Mouse (Mus musculus): ENCODE measurements around the gene Dnajc1.

Gene Dnajc1

DNA sequence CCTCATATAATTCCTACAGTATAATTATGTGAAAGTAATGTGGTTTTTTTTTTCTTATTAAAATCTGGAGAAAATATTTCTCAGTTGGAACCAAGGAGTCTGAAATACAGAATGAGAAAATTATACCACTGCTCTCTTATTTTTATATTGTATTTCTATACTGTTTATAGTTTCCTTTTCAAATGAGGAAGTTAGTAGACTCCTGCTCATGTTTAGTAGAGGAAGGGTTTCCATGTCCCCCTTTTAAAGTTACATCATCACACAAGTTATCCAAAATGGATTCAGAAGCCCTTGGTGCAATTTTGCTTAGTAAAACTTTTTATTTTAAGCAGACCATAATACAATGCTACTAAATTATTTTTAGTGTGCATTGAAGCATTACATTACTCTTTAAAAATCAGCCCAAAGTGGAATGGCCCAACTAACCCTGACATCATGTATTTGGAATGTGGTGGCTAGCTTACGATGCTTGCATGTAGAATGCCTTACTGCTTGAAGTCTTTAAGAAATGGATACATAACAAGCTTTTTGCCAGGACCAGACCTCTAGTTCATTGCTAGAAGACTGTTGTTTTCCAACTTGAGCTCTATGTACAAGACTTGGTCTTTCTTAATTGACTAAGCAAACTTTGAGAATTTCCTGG, 190.7 kb downstream of the Dnajc1 start:
- DNase-seq (ENCODE audit: low spot score in 2 of 2) = no peak

DNA sequence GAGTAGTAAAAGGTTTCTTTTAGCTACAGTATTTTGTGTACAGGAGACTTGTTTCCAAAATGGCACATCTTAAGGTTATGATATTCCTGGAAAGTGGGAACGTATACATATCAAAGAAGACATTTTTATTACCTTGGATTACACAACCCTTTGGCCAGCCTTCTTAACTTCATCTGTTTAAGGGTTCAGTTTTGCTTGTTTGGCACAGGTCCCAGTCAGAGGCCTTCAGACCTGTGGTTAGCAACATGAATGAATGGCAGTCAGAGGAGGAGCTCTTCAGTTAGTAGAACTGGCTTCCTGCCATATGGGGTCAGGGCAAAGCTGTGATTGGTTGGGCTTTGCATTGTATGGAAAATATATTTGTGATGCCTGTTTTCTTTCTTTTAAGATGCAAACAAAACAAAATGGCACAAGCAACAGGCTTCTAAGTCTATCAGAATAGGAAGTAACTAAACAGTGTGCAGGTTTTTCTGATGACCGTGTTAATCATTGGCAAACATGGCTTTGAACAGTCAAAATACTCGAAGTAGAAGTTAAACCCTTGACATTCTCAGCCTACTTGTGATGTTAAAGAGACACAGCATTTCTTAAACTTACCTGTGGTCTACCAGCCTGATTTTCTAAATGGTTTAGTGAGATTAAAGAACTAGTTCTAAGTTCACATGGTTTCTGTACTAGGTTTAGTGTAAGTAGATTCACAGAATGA, 196.8 kb downstream of the Dnajc1 start:
- no peak for DNase-seq (ENCODE audit: low spot score in 2 of 2)

DNA sequence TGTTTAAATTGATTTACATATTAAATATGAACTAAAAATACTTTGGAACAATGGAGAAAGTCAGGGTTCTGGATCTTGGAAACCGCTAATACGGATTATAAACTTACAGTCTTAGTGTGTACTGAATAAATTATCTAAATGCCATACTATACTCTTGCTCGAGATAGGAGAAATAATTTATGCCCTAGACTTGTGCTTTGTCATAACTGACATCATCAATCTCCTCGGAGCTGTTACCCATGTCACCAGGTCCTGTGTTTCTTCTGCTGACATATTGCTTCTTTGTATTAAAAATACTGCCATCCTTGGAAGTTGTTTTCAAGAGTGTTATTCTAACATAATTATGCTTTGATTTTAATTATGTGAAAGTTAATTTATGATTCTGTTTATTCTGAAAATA, 197.3 kb downstream of the Dnajc1 start:
- DNase-seq (ENCODE audit: low spot score in 2 of 2) = no peak

DNA sequence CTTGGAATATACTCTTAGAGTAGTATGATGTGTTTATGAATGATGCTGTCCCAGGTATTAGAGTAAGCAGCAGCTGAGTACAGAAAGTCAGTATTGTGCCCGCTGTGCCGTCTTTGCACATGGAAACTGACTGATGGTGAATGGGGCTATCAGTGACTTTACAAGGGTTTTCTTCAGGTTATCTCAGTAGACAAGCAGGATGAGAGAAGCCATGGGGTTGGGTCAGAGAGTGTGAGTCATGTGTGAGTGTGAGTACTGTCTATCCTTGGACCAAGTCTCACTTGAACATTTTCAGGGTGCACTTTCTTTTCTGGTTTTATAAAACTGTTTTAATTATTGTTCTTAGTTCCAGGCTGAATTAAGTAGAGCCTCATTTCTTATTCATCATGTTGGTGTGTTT, 204.3 kb downstream of the Dnajc1 start:
- DNase-seq (ENCODE audit: low spot score in 2 of 2) = no peak

DNA sequence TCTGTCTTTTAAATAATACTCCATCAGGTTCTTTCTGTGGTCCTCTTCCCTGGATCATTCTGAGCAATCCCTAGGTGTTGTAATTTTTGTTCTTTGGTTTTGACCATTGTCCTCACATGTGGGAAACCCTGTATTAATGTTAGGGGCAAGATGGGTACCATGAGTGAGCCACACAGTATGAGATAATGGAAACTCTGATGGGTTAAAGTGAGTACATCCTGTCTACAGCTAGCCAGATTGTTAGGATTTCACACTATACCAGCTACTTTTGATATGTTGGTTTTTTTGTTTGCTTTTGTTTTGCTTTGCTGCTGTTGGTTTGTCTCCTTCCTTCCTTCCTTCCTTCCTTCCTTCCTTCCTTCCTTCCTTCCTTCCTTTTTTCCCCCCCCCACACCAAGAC, 209.6 kb downstream of the Dnajc1 start:
- no peak for DNase-seq (ENCODE audit: low spot score in 2 of 2)

DNA sequence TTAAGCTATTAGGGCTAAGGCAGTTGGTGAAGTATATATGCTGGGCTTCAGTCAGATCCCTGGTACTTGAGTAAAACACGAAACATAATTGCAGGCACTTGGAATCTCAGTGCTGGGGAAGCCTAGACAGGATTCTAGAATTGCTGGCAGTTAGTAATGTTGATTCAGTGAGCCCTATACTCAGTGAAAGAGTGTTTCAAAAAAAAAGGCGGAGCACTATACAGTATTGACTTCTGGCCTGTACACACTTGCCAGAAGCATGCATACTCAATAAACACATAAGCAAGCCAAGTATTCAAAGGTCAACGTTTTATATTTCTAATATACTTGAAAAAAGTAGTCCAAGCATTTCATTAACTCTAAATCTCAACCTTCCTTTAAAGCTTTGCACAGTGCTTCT, 211.0 kb downstream of the Dnajc1 start:
- no peak for DNase-seq (ENCODE audit: low spot score in 2 of 2)

DNA sequence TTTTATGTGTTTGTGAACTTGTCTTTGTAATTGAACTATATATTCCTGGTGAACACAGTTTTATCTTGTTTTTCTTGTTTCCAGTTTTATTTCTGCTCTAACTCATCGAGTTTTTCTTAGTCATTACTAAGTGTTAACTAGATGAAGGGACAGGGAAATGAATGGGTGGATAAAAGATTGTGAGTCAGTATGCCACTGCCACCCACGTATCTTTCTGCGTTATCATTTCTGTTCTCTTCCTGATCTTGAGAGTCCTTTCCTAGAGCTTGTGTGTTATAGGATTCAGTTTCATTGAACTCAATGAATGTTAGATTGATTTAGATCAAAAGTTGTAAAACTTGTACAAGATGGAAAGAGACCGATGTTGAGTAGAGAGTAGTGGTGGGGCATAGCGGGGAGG, 212.3 kb downstream of the Dnajc1 start:
- no peak for DNase-seq (ENCODE audit: low spot score in 2 of 2)

DNA sequence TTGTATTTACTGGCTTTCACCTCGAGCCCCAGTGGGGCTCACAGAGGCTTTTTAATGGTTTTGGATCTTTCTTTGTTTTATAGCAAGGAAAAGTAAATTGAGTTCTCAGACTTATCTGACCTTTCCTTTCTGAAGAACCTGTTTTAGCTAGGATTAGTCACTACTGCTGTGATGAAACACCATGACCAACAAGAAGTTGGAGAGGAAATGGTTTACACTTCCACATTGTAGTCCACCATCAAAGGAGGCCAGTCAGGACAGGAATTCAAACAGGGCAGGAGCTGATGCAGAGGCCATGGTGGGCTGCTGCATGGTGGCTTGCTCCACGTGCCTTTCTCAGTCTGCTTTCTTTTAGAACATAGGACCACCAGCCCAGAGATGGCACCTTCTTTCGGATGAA, 216.4 kb downstream of the Dnajc1 start:
- DNase-seq (ENCODE audit: low spot score in 2 of 2) = no peak

DNA sequence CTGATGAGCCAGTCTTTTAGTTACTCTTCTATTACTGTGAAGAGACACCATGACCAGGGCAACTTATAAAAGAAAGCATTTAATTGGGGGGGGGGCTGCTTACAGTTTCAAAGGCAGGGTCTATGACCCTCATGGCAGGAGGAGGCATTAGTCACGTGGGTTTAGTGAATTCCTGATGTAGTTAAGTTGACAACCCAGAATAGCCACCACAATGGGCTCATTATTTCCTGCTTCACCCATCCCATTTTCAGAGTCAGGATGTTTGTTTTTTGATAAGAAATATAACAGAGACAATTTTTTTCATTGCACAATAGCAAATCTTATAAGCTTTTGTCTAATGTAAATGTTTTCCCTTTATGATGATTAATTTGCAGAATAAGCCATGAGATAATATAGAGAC, 217.4 kb downstream of the Dnajc1 start:
- no peak for DNase-seq (ENCODE audit: low spot score in 2 of 2)

DNA sequence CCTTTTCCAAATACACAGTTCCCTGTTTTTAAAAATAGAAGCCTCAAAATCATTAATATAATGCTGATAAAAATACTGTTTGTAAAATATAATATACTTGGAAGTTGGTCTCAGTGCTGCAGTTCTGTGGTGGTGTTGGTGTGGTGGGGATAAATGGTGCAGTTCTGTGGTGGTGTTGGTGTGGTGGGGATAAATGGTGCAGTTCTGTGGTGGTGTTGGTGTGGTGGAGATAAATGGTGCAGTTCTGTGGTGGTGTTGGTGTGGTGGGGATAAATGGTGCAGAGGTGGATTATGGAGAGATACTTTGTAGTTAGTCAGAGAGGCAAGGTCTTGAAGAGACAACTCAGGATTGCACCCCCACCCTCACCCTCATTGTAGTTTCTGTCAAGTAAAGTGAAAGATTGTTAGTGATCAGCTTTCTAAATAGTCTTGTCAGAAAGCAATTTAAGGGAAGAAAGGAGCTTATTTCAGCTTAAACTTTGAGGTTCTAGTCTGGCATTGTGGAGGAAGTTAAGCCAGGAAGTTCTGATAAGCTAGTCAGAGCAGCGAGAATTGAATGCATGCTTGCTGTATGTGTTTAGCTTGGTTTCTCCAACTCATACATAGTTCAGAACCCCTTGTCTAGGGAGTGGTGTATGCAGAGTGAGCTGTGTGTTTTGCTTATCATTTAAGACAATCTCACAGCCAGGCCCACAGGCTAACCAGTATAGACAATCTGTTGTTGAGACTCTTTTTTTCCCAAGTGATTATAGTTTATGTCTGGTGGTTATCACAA, 223.3 kb downstream of the Dnajc1 start:
- DNase-seq (ENCODE audit: low spot score in 2 of 2) = no peak

DNA sequence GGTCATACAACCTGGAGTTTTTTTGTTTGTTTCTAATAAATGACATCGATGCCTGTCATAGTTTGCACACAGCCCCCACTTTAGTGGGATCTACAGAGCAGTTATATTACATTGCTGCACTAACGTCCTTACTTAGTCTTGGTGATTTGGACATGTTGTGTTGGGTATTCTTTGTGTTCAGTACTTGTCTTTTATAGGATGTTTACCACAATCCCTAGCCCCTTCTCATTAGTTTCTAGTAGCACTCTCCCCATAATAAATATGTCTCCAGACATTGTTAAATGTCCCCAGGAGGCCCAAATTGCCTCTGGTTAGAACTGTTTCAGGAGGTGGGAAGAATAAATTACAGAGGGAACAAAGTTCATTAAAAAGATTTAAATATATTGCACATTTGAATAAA, 227.1 kb downstream of the Dnajc1 start:
- DNase-seq (ENCODE audit: low spot score in 2 of 2) = no peak

DNA sequence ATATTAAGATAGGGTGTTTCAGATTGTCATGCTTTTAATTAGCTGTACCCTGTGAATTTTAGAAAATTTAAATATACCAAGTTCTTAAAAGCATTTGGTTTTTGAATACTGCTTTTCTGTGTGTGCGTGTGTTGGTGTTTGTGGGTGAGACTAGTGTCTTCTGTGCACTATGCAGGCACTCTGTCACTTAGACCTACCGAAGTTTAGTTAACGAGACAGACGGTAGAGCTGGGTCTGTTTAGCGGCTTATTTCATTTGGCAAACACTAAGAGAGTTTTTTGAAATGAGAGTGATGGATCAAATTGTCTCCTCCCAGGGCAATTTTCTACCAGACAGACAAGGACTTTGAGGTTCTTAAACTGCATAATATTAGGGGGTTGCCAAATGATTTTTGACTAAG, 231.6 kb downstream of the Dnajc1 start:
- no peak for DNase-seq (ENCODE audit: low spot score in 2 of 2)

DNA sequence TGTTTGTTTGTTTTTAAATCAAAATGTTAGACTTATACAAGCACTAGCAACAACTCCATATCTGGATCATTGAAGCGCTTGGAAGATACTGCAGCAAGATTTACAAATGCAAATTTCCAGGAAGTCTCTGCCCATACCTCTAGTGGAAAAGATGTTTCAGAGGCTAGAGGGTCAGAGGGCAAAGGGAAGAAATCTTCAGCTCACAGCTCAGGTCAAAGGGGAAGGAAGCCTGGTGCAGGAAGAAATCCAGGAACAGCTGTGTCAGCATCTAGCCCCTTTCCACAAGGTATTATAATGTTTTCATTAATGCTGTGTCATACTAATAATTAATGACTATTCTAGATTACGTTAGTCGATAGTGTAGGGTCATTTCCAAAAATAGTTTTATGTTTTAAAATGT, 233.2 kb downstream of the Dnajc1 start:
- DNase-seq (ENCODE audit: low spot score in 2 of 2) = no peak

DNA sequence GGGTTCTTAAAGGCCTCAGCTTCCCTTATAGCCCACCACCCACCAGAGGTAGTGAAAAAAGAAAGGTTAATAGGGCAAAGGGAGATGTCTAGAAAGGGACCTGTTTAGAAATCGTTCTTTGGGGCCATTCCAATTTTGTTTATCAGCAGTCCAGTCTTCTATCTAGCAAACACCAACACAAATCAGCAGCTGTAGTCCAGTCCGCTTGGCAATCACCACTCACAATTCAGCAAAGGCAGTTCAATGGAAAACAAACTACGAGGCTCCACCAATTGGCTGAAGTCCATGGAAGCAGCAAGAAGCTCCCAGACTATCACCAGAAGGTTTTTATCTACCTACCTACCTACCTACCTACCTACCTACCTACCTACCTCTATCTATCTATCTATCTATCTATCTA, 236.5 kb downstream of the Dnajc1 start:
- no peak for DNase-seq (ENCODE audit: low spot score in 2 of 2)

Data from left cerebral cortex, adult 9 months (tissue).